Mouse (Mus musculus): ENCODE results near the gene Troap. TPM values are rescaled to one million over a fixed set of nuclear protein-coding genes. Genes with fewer than 3 reads are reported as not detected.

The Troap gene
- total RNA-seq, 1 experiment from 2014 or later, result 0.23 TPM

- no peak for ATAC-seq (ENCODE audit: extremely low read depth, insufficient number of reproducible peaks, low FRiP score, poor library complexity, severe bottlenecking)
Observed at GRCm38 (mm10) chr15:99082840-99083239, 8.5 kb downstream of the Troap start.

GRCm38 (mm10) chr15:99083258-99083657 is 8.9 kb downstream of the Troap start:
- ATAC-seq (ENCODE audit: extremely low read depth, insufficient number of reproducible peaks, low FRiP score, poor library complexity, severe bottlenecking), result no peak

- no peak for ATAC-seq (ENCODE audit: extremely low read depth, insufficient number of reproducible peaks, low FRiP score, poor library complexity, severe bottlenecking)
Observed at GRCm38 (mm10) chr15:99083867-99084557, 9.6 kb downstream of the Troap start.

- no peak for ATAC-seq (ENCODE audit: extremely low read depth, insufficient number of reproducible peaks, low FRiP score, poor library complexity, severe bottlenecking)
Observed at GRCm38 (mm10) chr15:99084618-99085017, 10.2 kb downstream of the Troap start.

GRCm38 (mm10) chr15:99085997-99086396 is 11.6 kb downstream of the Troap start:
- ATAC-seq (ENCODE audit: extremely low read depth, insufficient number of reproducible peaks, low FRiP score, poor library complexity, severe bottlenecking), result no peak

- no peak for ATAC-seq (ENCODE audit: extremely low read depth, insufficient number of reproducible peaks, low FRiP score, poor library complexity, severe bottlenecking)
Observed at GRCm38 (mm10) chr15:99087253-99088075, 13.1 kb downstream of the Troap start, which contains the start of gene C1ql4. Gene C1ql4, minus strand, starts transcription at chr15:99087817.

GRCm38 (mm10) chr15:99088292-99088691 is 13.9 kb downstream of the Troap start:
- peak; percentile 53 for ATAC-seq (ENCODE audit: extremely low read depth, insufficient number of reproducible peaks, low FRiP score, poor library complexity, severe bottlenecking)

- ATAC-seq (ENCODE audit: extremely low read depth, insufficient number of reproducible peaks, low FRiP score, poor library complexity, severe bottlenecking), result no peak
Observed at GRCm38 (mm10) chr15:99089069-99089468, 14.7 kb downstream of the Troap start.

- ATAC-seq (ENCODE audit: extremely low read depth, insufficient number of reproducible peaks, low FRiP score, poor library complexity, severe bottlenecking), result no peak
Observed at GRCm38 (mm10) chr15:99092870-99093269, 18.5 kb downstream of the Troap start, which contains the start of gene Dnajc22. Gene Dnajc22, plus strand, starts transcription at chr15:99093170.

- ATAC-seq (ENCODE audit: extremely low read depth, insufficient number of reproducible peaks, low FRiP score, poor library complexity, severe bottlenecking), result no peak
Observed at GRCm38 (mm10) chr15:99093291-99094258, 19.2 kb downstream of the Troap start.

- no peak for ATAC-seq (ENCODE audit: extremely low read depth, insufficient number of reproducible peaks, low FRiP score, poor library complexity, severe bottlenecking)
Observed at GRCm38 (mm10) chr15:99094631-99095270, 20.4 kb downstream of the Troap start.

- ATAC-seq (ENCODE audit: extremely low read depth, insufficient number of reproducible peaks, low FRiP score, poor library complexity, severe bottlenecking), result no peak
Observed at GRCm38 (mm10) chr15:99095356-99095755, 21.0 kb downstream of the Troap start.

GRCm38 (mm10) chr15:99096061-99096793 is 21.9 kb downstream of the Troap start:
- no peak for ATAC-seq (ENCODE audit: extremely low read depth, insufficient number of reproducible peaks, low FRiP score, poor library complexity, severe bottlenecking)

- no peak for ATAC-seq (ENCODE audit: extremely low read depth, insufficient number of reproducible peaks, low FRiP score, poor library complexity, severe bottlenecking)
Observed at GRCm38 (mm10) chr15:99096831-99097500, 22.6 kb downstream of the Troap start.

GRCm38 (mm10) chr15:99097840-99098492 is 23.6 kb downstream of the Troap start:
- ATAC-seq (ENCODE audit: extremely low read depth, insufficient number of reproducible peaks, low FRiP score, poor library complexity, severe bottlenecking), result no peak

GRCm38 (mm10) chr15:99098493-99098861 is 24.1 kb downstream of the Troap start:
- no peak for ATAC-seq (ENCODE audit: extremely low read depth, insufficient number of reproducible peaks, low FRiP score, poor library complexity, severe bottlenecking)

- ATAC-seq (ENCODE audit: extremely low read depth, insufficient number of reproducible peaks, low FRiP score, poor library complexity, severe bottlenecking), result no peak
Observed at GRCm38 (mm10) chr15:99099139-99099556, 24.8 kb downstream of the Troap start.
